ENCODE assay signal across 23 mouse cellular contexts in the genomic region with DNA sequence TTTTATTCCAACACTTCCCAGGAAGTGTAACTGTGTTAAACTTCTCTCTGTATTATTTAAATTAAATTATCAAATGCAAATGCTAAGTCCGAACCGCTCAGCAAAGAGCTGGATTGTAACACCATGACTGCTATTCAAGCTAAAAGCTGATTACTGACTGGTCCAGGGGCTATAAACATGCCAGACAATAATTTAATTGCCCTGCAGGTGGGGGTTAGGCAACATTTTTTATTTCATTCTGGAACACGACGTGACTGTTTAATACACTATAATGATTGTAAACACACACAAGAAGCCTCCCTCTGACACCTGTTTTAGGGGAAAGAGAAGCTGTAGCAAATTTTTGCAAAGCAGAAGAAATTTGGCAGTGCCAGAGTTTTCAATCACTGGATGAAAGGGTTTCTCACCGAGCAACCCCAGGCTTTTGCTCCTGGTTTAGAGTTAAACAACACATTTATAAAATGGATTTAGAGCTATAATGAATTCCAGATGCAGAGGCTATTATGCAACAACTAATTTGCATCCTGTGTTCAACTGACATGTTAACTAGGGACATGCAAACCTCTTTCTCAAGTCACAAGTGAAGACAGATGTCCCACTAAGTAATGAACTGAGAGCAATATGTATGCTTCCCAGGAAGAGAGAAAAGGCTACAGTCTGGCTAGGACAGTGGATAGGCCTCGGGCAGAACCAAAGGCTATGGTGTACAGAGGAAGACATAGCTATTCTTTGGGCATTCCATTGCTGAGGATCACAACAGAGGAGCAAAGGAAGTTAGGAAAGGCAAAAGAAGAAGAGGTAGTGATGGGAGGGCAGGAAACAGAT.
DNase-seq lines count a peak whose midpoint lies in the region; ATAC-seq and TF ChIP-seq lines count a peak whose summit lies in the region.
"Had no signal": no experiment of that assay in that cellular context is flagged by ENCODE, and none has a peak within 500 bp of the region (broad histone marks: within the 10 kb centered on the region; RNA-seq: fewer than 3 reads in every experiment).

No protein-coding gene starts in this region.

- H3K4me2 ChIP-seq in lung, embryonic 14.5 days, result no peak overlapping the region
- H3K4me2 ChIP-seq in neural tube, embryonic 13.5 days, result no peak overlapping the region
- H3K4me2 ChIP-seq: embryonic facial prominence, embryonic 15.5 days; heart, embryonic 11.5 days had no signal

- no peak overlapping the region for H3K27ac ChIP-seq in lung, embryonic 14.5 days (ENCODE audit: low read depth)
- H3K27ac ChIP-seq in neural tube, embryonic 13.5 days (replicated peaks), result no peak overlapping the region
- no peak overlapping the region for H3K27ac ChIP-seq in left cerebral cortex, adult 2 months
- H3K27ac ChIP-seq: embryonic facial prominence, embryonic 15.5 days; forebrain, embryonic 10.5 days had no signal

- no peak for TF ChIP-seq CTCF in lung, embryonic 14.5 days (IDR thresholded peaks at IDR 0.05; ENCODE audit: low read depth)
- TF ChIP-seq CTCF in left cerebral cortex, adult 2 months (IDR thresholded peaks at IDR 0.05), result no peak

- H3K36me3 ChIP-seq in lung, embryonic 14.5 days (ENCODE audit: insufficient read depth), result no peaks in the 10 kb centered on the region
- H3K36me3 ChIP-seq in neural tube, embryonic 13.5 days, result no peaks in the 10 kb centered on the region
- H3K36me3 ChIP-seq: embryonic facial prominence, embryonic 15.5 days; forebrain, embryonic 10.5 days had no signal

- intact Hi-C loops in left cerebral cortex, adult 2 months (cut with DNase I), result no loop called here

- 59% methylated on average over 6 of the region's 6 CpGs for WGBS in lung, embryonic 14.5 days
- WGBS in neural tube, embryonic 13.5 days, result 14% methylated on average over 6 of the region's 6 CpGs

- no peak overlapping the region for H3K4me3 ChIP-seq in lung, embryonic 14.5 days (ENCODE audit: low read depth, low read length)
- H3K4me3 ChIP-seq in neural tube, embryonic 13.5 days, result no peak overlapping the region
- H3K4me3 ChIP-seq in left cerebral cortex, adult 2 months, result no peak overlapping the region
- H3K4me3 ChIP-seq: embryonic facial prominence, embryonic 15.5 days; forebrain, embryonic 10.5 days had no signal

- no peaks in the 10 kb centered on the region for H3K4me1 ChIP-seq in lung, embryonic 14.5 days (ENCODE audit: insufficient read depth)
- H3K4me1 ChIP-seq in neural tube, embryonic 13.5 days (replicated peaks), result peaks cover 26% of the 10 kb centered on the region

- H3K9ac ChIP-seq in lung, embryonic 14.5 days, result no peak overlapping the region
- no peak overlapping the region for H3K9ac ChIP-seq in neural tube, embryonic 13.5 days
- H3K9ac ChIP-seq: embryonic facial prominence, embryonic 15.5 days; liver, postnatal 0 days had no signal

- no peaks in the 10 kb centered on the region for H3K9me3 ChIP-seq in lung, embryonic 14.5 days (ENCODE audit: low read depth, low read length)
- H3K9me3 ChIP-seq in neural tube, embryonic 13.5 days, result no peaks in the 10 kb centered on the region
- H3K9me3 ChIP-seq: embryonic facial prominence, embryonic 15.5 days; forebrain, embryonic 10.5 days had no signal

- peak; percentile 53 for DNase-seq in embryo, embryonic 10.5 days (ENCODE audit: low spot score)
- no peak for DNase-seq in embryo, embryonic 9.5 days (ENCODE audit: extremely low spot score)
- DNase-seq in lung, embryonic 14.5 days, result peak; percentile 28
- DNase-seq in lung, adult 18-20 months, result no peak
- peak; percentile 71 for DNase-seq in forelimb bud, embryonic 11.5 days (ENCODE audit: low read depth, low spot score)
- no peak for DNase-seq in left cerebral cortex, adult 2 months (ENCODE audit: extremely low spot score in 1 of 2, low spot score in 2 of 2)
- no peak for DNase-seq in retina, postnatal 1 day
- DNase-seq: cerebellum, adult 2 months; cerebellum, postnatal 36 days; heart, postnatal 10 days; kidney, adult 9 months; kidney, postnatal 4 days; layer of hippocampus, adult 9-11 months; liver; liver, postnatal 0 days; lung, postnatal 4 days; thymus, postnatal 4 days had no signal

- H3K27me3 ChIP-seq in lung, embryonic 14.5 days (ENCODE audit: insufficient read depth, low read length), result no peaks in the 10 kb centered on the region
- no peaks in the 10 kb centered on the region for H3K27me3 ChIP-seq in neural tube, embryonic 13.5 days
- H3K27me3 ChIP-seq: embryonic facial prominence, embryonic 15.5 days had no signal

- no peak; the same call in 1 of the 2 replicates for ATAC-seq in lung, embryonic 14.5 days (ENCODE audit: insufficient read depth)
- ATAC-seq in neural tube, embryonic 13.5 days (ENCODE audit: low read depth), result peak; percentile 53; the same call in 1 of the 2 replicates
- ATAC-seq: CD4-positive, CD25-positive, alpha-beta regulatory T cell, adult 4 months; liver, postnatal 0 days; midbrain, embryonic 16.5 days had no signal

Comparison
In these comparisons a context has a peak if more than half of its experiments do, and no peak if none do; other contexts are left out.
1. DNase-seq: peak in embryo, embryonic 10.5 days (single experiment), lung, embryonic 14.5 days (single experiment) and forelimb bud, embryonic 11.5 days (single experiment); none in embryo, embryonic 9.5 days (single experiment), lung, adult 18-20 months (0 of 2), left cerebral cortex, adult 2 months (0 of 2) and retina, postnatal 1 day (single experiment).